Mouse (Mus musculus) midbrain, embryonic 15.5 days (tissue): ENCODE data around the gene Acsl3. TPM values are rescaled to one million over a fixed set of nuclear protein-coding genes. Genes with fewer than 3 reads are reported as not detected.

Source experiments
- ATAC-seq: fragments of 200-750 bp; cut with Nextera tagmentation; replicated peaks from 2 replicates; pipeline ENCODE4 v1.8.0; 2017; ENCODE audit warnings: moderate TSS enrichment
- H3K27ac ChIP-seq: fragments of 300-500 bp; sonication (generic); 2 replicates; pipeline ENCODE4 v1.5.1; 2015; ENCODE audit warnings: mild to moderate bottlenecking, inconsistent platforms
- H3K27me3 ChIP-seq: fragments of 300-500 bp; sonication (generic); replicated peaks from 2 replicates; pipeline ENCODE4 v1.6.1; 2015; ENCODE audit warnings: inconsistent platforms
- H3K36me3 ChIP-seq: fragments of 300-500 bp; sonication (generic); replicated peaks from 2 replicates; pipeline ENCODE4 v1.6.1; 2015; ENCODE audit warnings: inconsistent platforms
- H3K4me1 ChIP-seq: fragments of 300-500 bp; sonication (generic); 2 replicates; pipeline ENCODE4 v1.6.1; 2015; ENCODE audit warnings: inconsistent platforms
- H3K4me2 ChIP-seq: fragments of 300-500 bp; sonication (generic); 2 replicates; pipeline ENCODE4 v1.6.1; 2015; ENCODE audit warnings: inconsistent platforms, mild to moderate bottlenecking, moderate library complexity
- H3K4me3 ChIP-seq: fragments of 300-500 bp; sonication (generic); 2 replicates; pipeline ENCODE4 v1.5.1; 2015; ENCODE audit warnings: mild to moderate bottlenecking, inconsistent platforms
- H3K9ac ChIP-seq: fragments of 300-500 bp; sonication (generic); 2 replicates; pipeline ENCODE4 v1.6.1; 2015; ENCODE audit warnings: mild to moderate bottlenecking, inconsistent platforms
- H3K9me3 ChIP-seq: fragments of 300-500 bp; sonication (generic); 2 replicates; pipeline ENCODE4 v1.6.1; 2016; ENCODE audit warnings: inconsistent platforms
- WGBS: fragments of 180-500 bp; shearing (Covaris S2); methylation state at CpG from one replicate; pipeline ENCODE4 v1.1.7; 2015; ENCODE audit warnings: mixed read lengths; 5-methylcytosine and 5-hydroxymethylcytosine counted together
- polyA plus RNA-seq: library from polyadenylated mRNA; unstranded; fragments of >200 nt; fragmentation: Nextera tagmentation; extraction: Ambion mirVana; gene quantifications from 2 replicates; pipeline ENCODE4 v1.2.1, GENCODE M21; 2015

The Acsl3 gene
- 98.9 and 106 TPM in 2 replicates for polyA plus RNA-seq

- Histone ChIP-seq H3K9me3 (no peaks in the 10 kb centered on the region), H3K4me2 (peak within 1 kb of the TSS; percentile 67), H3K27ac (peak within 1 kb of the TSS; percentile 95), H3K4me1 (peaks cover 33% of the 10 kb centered on the region), H3K27me3 (no peaks in the 10 kb centered on the region), H3K4me3 (peak within 1 kb of the TSS; percentile 65), H3K9ac (peak within 1 kb of the TSS; percentile 87), H3K36me3 (no peaks in the 10 kb centered on the region)
- ATAC-seq, result peak; percentile 100
- under 1% methylated on average over 104 of the region's 104 CpGs for WGBS
These were observed at the start of gene Acsl3, which contains the start of gene Utp14b for GRCm38 (mm10) chr1:78657671-78658440. TSS of gene Acsl3 (plus strand) at chr1:78657825. TSS of gene Utp14b (plus strand) at chr1:78658038.

DNA sequence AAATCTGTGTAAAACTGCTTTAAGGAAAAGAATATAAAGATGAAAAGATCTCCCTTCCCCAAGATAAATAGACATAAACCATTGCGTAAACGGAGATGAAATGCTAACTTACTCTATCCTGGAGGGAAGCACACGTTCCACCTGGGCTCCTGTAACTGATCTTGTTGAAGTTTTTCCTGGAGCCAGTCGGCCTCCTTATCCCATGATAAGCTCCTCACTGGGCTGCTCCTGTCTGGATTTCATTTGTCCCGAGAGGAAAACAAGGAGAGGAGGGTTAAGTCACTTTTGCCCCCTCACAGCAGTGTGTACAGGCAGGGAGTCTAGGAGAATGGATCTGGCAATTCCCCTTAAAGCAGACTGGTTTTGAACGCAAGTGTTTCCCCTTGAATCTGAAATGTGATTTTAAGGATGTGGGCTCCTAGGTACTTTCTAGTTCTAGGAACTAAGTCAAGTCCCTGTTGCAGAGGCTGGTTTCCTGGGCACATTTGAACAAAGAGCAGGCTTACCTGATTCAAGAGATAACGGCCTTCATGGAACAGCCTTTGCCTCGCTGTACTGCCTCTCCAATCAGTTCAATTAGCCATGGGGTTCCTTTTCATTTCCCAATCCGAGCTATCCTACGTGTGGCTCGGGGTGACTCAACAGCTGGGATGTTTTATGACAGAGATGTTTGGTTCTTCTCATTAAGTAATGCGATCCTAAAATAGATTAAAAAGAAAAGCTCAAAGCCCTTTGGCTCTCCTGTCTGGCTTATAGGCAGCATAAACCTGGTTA lies 48.3 kb upstream of the Acsl3 start:
- H3K9me3 ChIP-seq, result no peaks in the 10 kb centered on the region
- H3K4me3 ChIP-seq, result no peak overlapping the region
- no peaks in the 10 kb centered on the region for H3K36me3 ChIP-seq
- no peak overlapping the region for H3K27ac ChIP-seq
- H3K27me3 ChIP-seq, result no peaks in the 10 kb centered on the region
- no peak overlapping the region for H3K9ac ChIP-seq
- WGBS, result 39% methylated on average over 12 of the region's 12 CpGs
- no peak overlapping the region for H3K4me2 ChIP-seq
- no peaks in the 10 kb centered on the region for H3K4me1 ChIP-seq
- no peak for ATAC-seq

- Histone ChIP-seq H3K9me3 (no peaks in the 10 kb centered on the region), H3K4me1 (no peaks in the 10 kb centered on the region), H3K4me2 (no peak overlapping the region), H3K27ac (no peak overlapping the region), H3K36me3 (no peaks in the 10 kb centered on the region), H3K27me3 (no peaks in the 10 kb centered on the region), H3K4me3 (no peak overlapping the region), H3K9ac (no peak overlapping the region)
- no peak for ATAC-seq
- 79% methylated on average over 4 of the region's 4 CpGs for WGBS
These were observed 46.6 kb upstream of the Acsl3 start for GRCm38 (mm10) chr1:78611039-78611438.

DNA sequence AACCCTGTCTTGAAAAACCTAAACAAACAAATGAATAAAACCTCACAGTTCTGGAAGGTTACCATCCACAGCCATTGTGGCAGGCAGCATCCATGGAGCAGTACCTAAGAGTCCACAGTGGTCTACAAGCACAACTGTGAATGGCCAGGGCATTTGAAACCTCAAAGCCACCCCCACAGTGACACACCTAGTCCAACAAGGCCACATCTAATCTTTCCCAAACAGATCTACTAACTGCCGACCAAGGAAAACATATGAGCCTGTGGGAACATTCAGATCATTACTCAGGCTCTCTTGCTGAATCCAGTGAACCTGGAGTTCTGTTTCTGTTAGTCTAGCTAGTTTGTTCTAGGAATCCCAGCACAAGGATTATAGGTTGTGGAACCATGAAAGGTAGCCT lies 44.7 kb upstream of the Acsl3 start:
- WGBS, result 87% methylated on average over 1 of the region's 1 CpGs
- H3K4me1 ChIP-seq, result no peaks in the 10 kb centered on the region

GRCm38 (mm10) chr1:78624352-78624751 lies 33.3 kb upstream of the Acsl3 start:
- 89% methylated on average over 2 of the region's 2 CpGs for WGBS
- no peaks in the 10 kb centered on the region for H3K4me1 ChIP-seq
- no peak overlapping the region for H3K4me2 ChIP-seq
- no peak overlapping the region for H3K27ac ChIP-seq
- H3K9ac ChIP-seq, result no peak overlapping the region
- H3K27me3 ChIP-seq, result no peaks in the 10 kb centered on the region
- no peaks in the 10 kb centered on the region for H3K9me3 ChIP-seq
- no peak for ATAC-seq
- no peaks in the 10 kb centered on the region for H3K36me3 ChIP-seq
- no peak overlapping the region for H3K4me3 ChIP-seq

More for the DNA sequence above, 44.7 kb upstream of the Acsl3 start:
- H3K36me3 ChIP-seq, result no peaks in the 10 kb centered on the region
- no peak for ATAC-seq
- no peak overlapping the region for H3K27ac ChIP-seq
- H3K4me3 ChIP-seq, result no peak overlapping the region
- H3K9me3 ChIP-seq, result no peaks in the 10 kb centered on the region
- no peak overlapping the region for H3K4me2 ChIP-seq
- H3K27me3 ChIP-seq, result no peaks in the 10 kb centered on the region
- H3K9ac ChIP-seq, result no peak overlapping the region

DNA sequence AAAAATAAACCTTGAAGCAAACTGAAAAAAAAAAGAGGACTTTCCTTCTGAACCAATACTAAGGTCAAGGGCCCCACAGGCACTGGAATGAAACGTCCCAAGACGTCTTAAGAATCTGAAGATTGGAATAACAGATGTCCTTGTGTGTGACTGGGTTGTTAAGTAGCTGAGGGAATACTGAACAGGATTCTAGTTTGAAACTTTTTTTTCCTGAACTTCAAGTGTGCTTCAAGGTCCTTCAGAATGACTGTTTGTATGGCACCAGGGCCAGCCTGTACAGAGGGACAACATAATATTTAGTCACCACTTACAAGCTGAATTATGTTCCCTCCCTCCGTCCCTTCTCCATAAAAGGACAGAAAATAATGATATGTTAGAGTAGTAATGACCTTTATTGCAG lies 23.1 kb upstream of the Acsl3 start:
- H3K36me3 ChIP-seq, result no peaks in the 10 kb centered on the region
- no peak overlapping the region for H3K4me2 ChIP-seq
- H3K27ac ChIP-seq, result no peak overlapping the region
- H3K27me3 ChIP-seq, result no peaks in the 10 kb centered on the region
- no peaks in the 10 kb centered on the region for H3K9me3 ChIP-seq
- H3K4me1 ChIP-seq, result no peaks in the 10 kb centered on the region
- 63% methylated on average over 3 of the region's 3 CpGs for WGBS
- no peak for ATAC-seq
- no peak overlapping the region for H3K4me3 ChIP-seq
- no peak overlapping the region for H3K9ac ChIP-seq

DNA sequence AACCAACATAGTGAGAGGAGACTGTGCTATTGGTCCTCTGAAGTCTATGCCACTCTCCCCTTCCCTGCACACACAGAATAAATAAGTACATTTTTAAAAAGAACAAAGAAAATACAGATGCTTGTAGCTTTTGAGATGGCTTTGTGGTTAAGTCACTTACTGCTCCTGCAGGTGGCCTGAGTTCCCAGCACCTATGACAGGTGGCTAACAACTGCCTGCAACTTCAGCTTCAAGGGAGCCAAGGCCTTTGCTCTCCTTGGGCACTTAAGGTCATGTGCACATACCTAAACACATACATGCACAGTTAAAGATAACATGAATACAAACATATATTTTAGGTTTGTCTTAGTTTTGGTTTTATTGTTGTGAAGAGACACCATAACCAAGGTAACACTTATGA lies 16.8 kb upstream of the Acsl3 start:
- Histone ChIP-seq H3K4me1 (no peaks in the 10 kb centered on the region), H3K27ac (no peak overlapping the region), H3K27me3 (no peaks in the 10 kb centered on the region), H3K36me3 (no peaks in the 10 kb centered on the region), H3K4me2 (no peak overlapping the region), H3K9me3 (no peaks in the 10 kb centered on the region), H3K4me3 (no peak overlapping the region), H3K9ac (no peak overlapping the region)
- ATAC-seq, result no peak

- no peaks in the 10 kb centered on the region for H3K4me1 ChIP-seq
- no peak overlapping the region for H3K27ac ChIP-seq
- ATAC-seq, result no peak
- H3K4me3 ChIP-seq, result no peak overlapping the region
- H3K27me3 ChIP-seq, result no peaks in the 10 kb centered on the region
- H3K4me2 ChIP-seq, result no peak overlapping the region
- WGBS, result 95% methylated on average over 3 of the region's 3 CpGs
- H3K9ac ChIP-seq, result no peak overlapping the region
- no peaks in the 10 kb centered on the region for H3K36me3 ChIP-seq
- H3K9me3 ChIP-seq, result no peaks in the 10 kb centered on the region
These were observed 15.8 kb upstream of the Acsl3 start for GRCm38 (mm10) chr1:78641791-78642190.

- Histone ChIP-seq H3K36me3 (no peaks in the 10 kb centered on the region), H3K9me3 (no peaks in the 10 kb centered on the region), H3K4me2 (no peak overlapping the region), H3K27ac (no peak overlapping the region), H3K27me3 (no peaks in the 10 kb centered on the region), H3K4me1 (no peaks in the 10 kb centered on the region), H3K9ac (no peak overlapping the region), H3K4me3 (no peak overlapping the region)
- WGBS, result 82% methylated on average over 2 of the region's 2 CpGs
- ATAC-seq, result no peak
These were observed 15.4 kb upstream of the Acsl3 start for GRCm38 (mm10) chr1:78642197-78642596.

DNA sequence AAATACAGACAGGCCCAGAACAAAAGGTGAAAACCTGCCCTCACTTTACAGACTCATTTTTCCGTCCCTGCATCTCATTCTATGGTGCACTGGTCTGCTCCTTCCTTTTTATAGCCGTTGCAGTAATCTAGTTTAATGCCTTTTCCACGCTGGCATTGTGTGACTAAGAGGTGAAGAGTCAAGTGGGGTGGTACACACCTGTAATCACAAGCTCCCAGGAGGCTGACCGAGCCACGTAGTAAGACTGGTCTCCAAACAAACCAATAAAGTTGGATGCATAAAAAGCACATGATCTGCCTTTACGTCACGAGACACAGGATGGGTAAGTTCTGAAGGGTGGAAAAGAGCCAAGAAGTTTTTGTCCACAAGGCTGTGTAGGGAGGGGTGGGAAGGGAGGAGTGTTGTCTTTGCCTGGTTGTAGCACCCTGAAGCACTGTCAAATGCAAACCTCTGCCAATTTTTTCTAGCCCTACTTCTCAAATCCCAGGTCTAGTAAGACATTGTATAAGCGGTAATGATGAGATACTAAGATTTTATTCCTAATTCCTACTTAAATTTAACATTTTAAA lies 10.2 kb upstream of the Acsl3 start:
- WGBS, result 59% methylated on average over 8 of the region's 8 CpGs
- Histone ChIP-seq H3K36me3 (no peaks in the 10 kb centered on the region), H3K4me1 (no peaks in the 10 kb centered on the region; the same call in 1 of the 2 replicates), H3K9ac (no peak overlapping the region), H3K4me2 (no peak overlapping the region), H3K27ac (no peak overlapping the region), H3K27me3 (no peaks in the 10 kb centered on the region), H3K4me3 (no peak overlapping the region), H3K9me3 (no peaks in the 10 kb centered on the region)
- no peak for ATAC-seq

DNA sequence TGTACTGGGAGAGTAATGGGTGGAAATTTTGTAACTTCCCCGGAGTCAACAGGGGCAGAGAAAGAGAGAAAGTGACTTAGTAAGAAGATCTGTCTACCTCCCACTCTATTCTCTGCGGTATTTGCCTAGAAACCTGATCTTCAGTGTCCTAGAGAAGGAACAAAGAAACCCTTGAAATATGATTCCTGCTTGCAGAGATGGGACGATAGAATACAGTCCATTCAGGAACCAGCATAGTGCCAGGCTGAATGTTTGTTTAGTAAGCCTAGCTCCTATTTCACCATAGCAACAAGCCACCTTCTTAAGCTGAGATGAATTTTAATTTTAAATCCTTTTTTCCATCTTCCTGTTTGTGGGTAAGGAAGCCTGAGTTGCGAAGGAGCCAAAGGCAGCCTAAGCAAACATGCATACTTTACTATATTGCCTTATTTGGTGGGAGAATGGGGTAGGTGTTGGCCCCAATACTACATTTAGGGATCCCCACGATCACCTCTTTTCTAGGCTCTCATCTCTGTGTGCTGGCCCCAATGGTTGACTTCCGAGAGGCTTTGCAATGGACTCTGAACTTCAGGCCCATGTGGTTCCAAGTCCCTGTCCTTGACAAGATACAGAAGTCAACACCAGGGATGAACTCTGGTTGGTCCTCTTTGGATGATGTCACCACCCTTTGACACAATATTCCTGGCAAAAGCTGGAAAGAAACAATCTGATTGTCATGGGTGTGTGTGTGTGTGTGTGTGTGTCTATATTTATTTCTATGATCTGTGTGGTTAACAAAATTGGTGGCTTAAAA lies 8.2 kb upstream of the Acsl3 start:
- Histone ChIP-seq H3K36me3 (no peaks in the 10 kb centered on the region), H3K9ac (no peak overlapping the region), H3K27ac (no peak overlapping the region), H3K4me3 (no peak overlapping the region), H3K4me1 (no peaks in the 10 kb centered on the region; the same call in 1 of the 2 replicates), H3K4me2 (no peak overlapping the region), H3K27me3 (no peaks in the 10 kb centered on the region), H3K9me3 (no peaks in the 10 kb centered on the region)
- ATAC-seq, result peak; percentile 52; the same call in 1 of the 2 replicates
- 42% methylated on average over 6 of the region's 6 CpGs for WGBS

GRCm38 (mm10) chr1:78656472-78656871 lies 1.2 kb upstream of the Acsl3 start:
- H3K4me2 ChIP-seq, result no peak overlapping the region; the same call in 1 of the 2 replicates
- no peak overlapping the region for H3K9ac ChIP-seq
- no peaks in the 10 kb centered on the region for H3K36me3 ChIP-seq
- H3K9me3 ChIP-seq, result no peaks in the 10 kb centered on the region
- H3K4me3 ChIP-seq, result no peak overlapping the region
- H3K27ac ChIP-seq, result no peak overlapping the region
- no peaks in the 10 kb centered on the region for H3K27me3 ChIP-seq
- 19% methylated on average over 2 of the region's 2 CpGs for WGBS
- H3K4me1 ChIP-seq, result peaks cover 32% of the 10 kb centered on the region
- ATAC-seq, result no peak
